Mouse (Mus musculus) stomach, embryonic 14.5 days (tissue): Measurements from ENCODE around the gene Cfap97. TPM values are rescaled to one million over a fixed set of nuclear protein-coding genes. Genes with fewer than 3 reads are reported as not detected.
"Not testable (repeated sequence)": the region's sequence is repeated elsewhere in the genome, so short reads cannot be mapped to it uniquely, and the experiment has no call there.

Experiments
- ATAC-seq: fragments of 200-750 bp; cut with Nextera tagmentation; 2 replicates; pipeline ENCODE4 v1.8.0; 2017; ENCODE audit warnings: low read depth, moderate TSS enrichment; ENCODE audit not compliant: insufficient number of reproducible peaks, insufficient read depth, low FRiP score
- H3K27ac ChIP-seq: fragments of 300-500 bp; sonication (generic); 2 replicates; pipeline ENCODE4 v1.5.1; 2014; ENCODE audit warnings: mild to moderate bottlenecking, low read length, moderate library complexity, mixed read lengths
- H3K27me3 ChIP-seq: fragments of 300-500 bp; sonication (generic); 2 replicates; pipeline ENCODE4 v1.6.1; 2014; ENCODE audit warnings: low read length, control low read depth, mixed read lengths; ENCODE audit not compliant: control insufficient read depth, insufficient read depth
- H3K36me3 ChIP-seq: fragments of 300-500 bp; sonication (generic); 2 replicates; pipeline ENCODE4 v1.6.1; 2014; ENCODE audit warnings: mild to moderate bottlenecking, control low read depth, low read length, moderate library complexity, mixed read lengths; ENCODE audit not compliant: control insufficient read depth, insufficient read depth
- H3K4me1 ChIP-seq: fragments of 300-500 bp; sonication (generic); 2 replicates; pipeline ENCODE4 v1.6.1; 2014; ENCODE audit warnings: low read length, control low read depth, mixed read lengths; ENCODE audit not compliant: control insufficient read depth, insufficient read depth
- H3K4me2 ChIP-seq: fragments of 300-500 bp; sonication (generic); replicated peaks from 2 replicates; pipeline ENCODE4 v1.6.1; 2014; ENCODE audit warnings: low read depth, low read length, control low read depth
- H3K4me3 ChIP-seq: fragments of 300-500 bp; sonication (generic); 2 replicates; pipeline ENCODE4 v1.5.1; 2014; ENCODE audit warnings: low read depth, low read length, control low read depth
- H3K9ac ChIP-seq: fragments of 300-500 bp; sonication (generic); replicated peaks from 2 replicates; pipeline ENCODE4 v1.6.1; 2014; ENCODE audit warnings: low read depth, mild to moderate bottlenecking, control low read depth, low read length, moderate library complexity, mixed read lengths
- H3K9me3 ChIP-seq: fragments of 300-500 bp; sonication (generic); 2 replicates; pipeline ENCODE4 v1.6.1; 2016; ENCODE audit warnings: low read depth, low read length, control low read depth; ENCODE audit not compliant: control insufficient read depth
- WGBS: fragments of 180-500 bp; shearing (Covaris S2); extraction: QIAGEN DNeasy Blood & Tissue Kit; methylation state at CpG from one replicate; pipeline ENCODE4 v1.1.7; 2014; 5-methylcytosine and 5-hydroxymethylcytosine counted together
- polyA plus RNA-seq: library from polyadenylated mRNA; unstranded; fragments of >200 nt; fragmentation: Nextera tagmentation; extraction: Ambion mirVana; gene quantifications from 2 replicates; pipeline ENCODE4 v1.2.1, GENCODE M21; 2014

Cfap97 gene
- polyA plus RNA-seq, 1 experiment from 2014 or later = 25.2 TPM

GRCm38 (mm10) chr8:46135546-46135945 lies 16.0 kb upstream of the Cfap97 start:
- H3K4me1 ChIP-seq, H3K27me3 ChIP-seq, H3K27ac ChIP-seq, H3K9me3 ChIP-seq, H3K4me3 ChIP-seq, H3K4me2 ChIP-seq, H3K36me3 ChIP-seq, ATAC-seq, H3K9ac ChIP-seq: not testable (repeated sequence)
- 92% methylated on average over 2 of the region's 2 CpGs for WGBS

GRCm38 (mm10) chr8:46137336-46137735 lies 14.2 kb upstream of the Cfap97 start:
- Histone ChIP-seq H3K4me3 (no peak overlapping the region), H3K27ac (no peak overlapping the region), H3K27me3 (no peaks in the 10 kb centered on the region), H3K4me1 (no peaks in the 10 kb centered on the region), H3K36me3 (no peaks in the 10 kb centered on the region), H3K9me3 (no peaks in the 10 kb centered on the region), H3K9ac (no peak overlapping the region), H3K4me2 (no peak overlapping the region)
- no peak for ATAC-seq
- WGBS = 74% methylated on average over 1 of the region's 1 CpGs

- ATAC-seq = no peak
- Histone ChIP-seq H3K4me2 (no peak overlapping the region), H3K9me3 (no peaks in the 10 kb centered on the region)
Observed at GRCm38 (mm10) chr8:46137843-46138596, 13.6 kb upstream of the Cfap97 start.

GRCm38 (mm10) chr8:46140376-46141120 lies 11.0 kb upstream of the Cfap97 start:
- Histone ChIP-seq H3K4me3 (no peak overlapping the region), H3K9ac (no peak overlapping the region), H3K4me2 (no peak overlapping the region), H3K27ac (no peak overlapping the region), H3K36me3 (no peaks in the 10 kb centered on the region), H3K27me3 (no peaks in the 10 kb centered on the region), H3K4me1 (0 out of 2 replicates have a peak, but pooled peaks cover 3% of the 10 kb centered on the region), H3K9me3 (no peaks in the 10 kb centered on the region)
- WGBS = 84% methylated on average over 9 of the region's 9 CpGs
- ATAC-seq = no peak

More at GRCm38 (mm10) chr8:46137843-46138596, 13.6 kb upstream of the Cfap97 start:
- no peaks in the 10 kb centered on the region for H3K4me1 ChIP-seq
- no peak overlapping the region for H3K4me3 ChIP-seq
- no peak overlapping the region for H3K9ac ChIP-seq
- WGBS = 81% methylated on average over 10 of the region's 10 CpGs
- no peak overlapping the region for H3K27ac ChIP-seq
- H3K27me3 ChIP-seq = no peaks in the 10 kb centered on the region
- no peaks in the 10 kb centered on the region for H3K36me3 ChIP-seq

- Histone ChIP-seq H3K4me2 (no peak overlapping the region), H3K9ac (no peak overlapping the region), H3K4me3 (no peak overlapping the region), H3K36me3 (no peaks in the 10 kb centered on the region), H3K27ac (no peak overlapping the region), H3K9me3 (no peaks in the 10 kb centered on the region), H3K4me1 (0 out of 2 replicates have a peak, but pooled peaks cover 3% of the 10 kb centered on the region), H3K27me3 (no peaks in the 10 kb centered on the region)
- ATAC-seq = no peak
- 94% methylated on average over 3 of the region's 3 CpGs for WGBS
Observed at GRCm38 (mm10) chr8:46141688-46142087, 9.9 kb upstream of the Cfap97 start.

GRCm38 (mm10) chr8:46142498-46143081 lies 9.0 kb upstream of the Cfap97 start:
- Histone ChIP-seq H3K36me3 (no peaks in the 10 kb centered on the region), H3K4me1 (0 out of 2 replicates have a peak, but pooled peaks cover 3% of the 10 kb centered on the region), H3K9me3 (no peaks in the 10 kb centered on the region), H3K4me2 (no peak overlapping the region), H3K27me3 (no peaks in the 10 kb centered on the region), H3K27ac (no peak overlapping the region), H3K9ac (no peak overlapping the region), H3K4me3 (no peak overlapping the region)
- WGBS = 89% methylated on average over 4 of the region's 4 CpGs
- ATAC-seq = no peak

GRCm38 (mm10) chr8:46143470-46143869 lies 8.1 kb upstream of the Cfap97 start:
- H3K4me1 ChIP-seq = 0 out of 2 replicates have a peak, but pooled peaks cover 3% of the 10 kb centered on the region
- no peak overlapping the region for H3K4me2 ChIP-seq
- ATAC-seq = no peak
- no peaks in the 10 kb centered on the region for H3K36me3 ChIP-seq
- H3K9me3 ChIP-seq = no peaks in the 10 kb centered on the region
- H3K27me3 ChIP-seq = no peaks in the 10 kb centered on the region
- no peak overlapping the region for H3K9ac ChIP-seq
- 67% methylated on average over 5 of the region's 5 CpGs for WGBS
- H3K4me3 ChIP-seq = no peak overlapping the region
- no peak overlapping the region for H3K27ac ChIP-seq

- WGBS = 39% methylated on average over 1 of the region's 1 CpGs
- H3K4me3 ChIP-seq = no peak overlapping the region
Observed at GRCm38 (mm10) chr8:46143924-46144323, 7.6 kb upstream of the Cfap97 start.

More at GRCm38 (mm10) chr8:46143924-46144323, 7.6 kb upstream of the Cfap97 start:
- no peak overlapping the region for H3K4me2 ChIP-seq
- H3K27ac ChIP-seq = no peak overlapping the region
- no peak for ATAC-seq
- no peak overlapping the region for H3K9ac ChIP-seq
- no peaks in the 10 kb centered on the region for H3K9me3 ChIP-seq
- H3K4me1 ChIP-seq = 0 out of 2 replicates have a peak, but pooled peaks cover 3% of the 10 kb centered on the region
- no peaks in the 10 kb centered on the region for H3K27me3 ChIP-seq
- H3K36me3 ChIP-seq = no peaks in the 10 kb centered on the region
